Mouse (Mus musculus) lung, postnatal 10 days (tissue): ENCODE measurements at regions not wholly inside any gene's neighbourhood (a gene's known extent, or its start where the extent isn't known, plus 50 kb on each side); places are given as distances from the start of the nearest gene placed in this dataset.

Source experiments
- DNase-seq: peaks from one replicate; pipeline ENCODE4 v3.0.0; 2021

- no peak for DNase-seq
These were observed 177.4 kb downstream of the Gsdmc2 start for GRCm38 (mm10) chr15:63667536-63667935.

GRCm38 (mm10) chr15:63665517-63665916 is 179.5 kb downstream of the Gsdmc2 start:
- no peak for DNase-seq

DNA sequence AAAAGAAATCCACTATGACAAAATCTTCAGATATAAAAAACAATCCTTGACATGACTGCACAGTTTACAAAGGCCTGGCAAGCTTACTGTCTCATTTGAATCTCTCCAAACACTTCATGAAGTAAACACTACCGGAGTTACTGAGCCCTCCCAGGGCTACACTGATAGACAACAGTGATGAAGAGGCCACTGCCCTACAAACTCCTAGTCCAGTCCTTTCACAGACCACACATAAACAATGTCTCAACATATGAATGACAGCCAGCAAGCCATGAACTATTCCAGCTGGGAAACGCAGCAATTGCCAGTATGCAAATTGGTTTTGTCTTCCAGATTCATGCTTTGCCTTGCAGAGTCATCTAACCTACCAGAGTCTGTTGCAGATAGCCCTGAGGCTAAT is 180.1 kb downstream of the Gsdmc2 start:
- DNase-seq = peak; percentile 27

- no peak for DNase-seq
These were observed 182.8 kb downstream of the Gsdmc2 start for GRCm38 (mm10) chr15:63662183-63662582.

DNA sequence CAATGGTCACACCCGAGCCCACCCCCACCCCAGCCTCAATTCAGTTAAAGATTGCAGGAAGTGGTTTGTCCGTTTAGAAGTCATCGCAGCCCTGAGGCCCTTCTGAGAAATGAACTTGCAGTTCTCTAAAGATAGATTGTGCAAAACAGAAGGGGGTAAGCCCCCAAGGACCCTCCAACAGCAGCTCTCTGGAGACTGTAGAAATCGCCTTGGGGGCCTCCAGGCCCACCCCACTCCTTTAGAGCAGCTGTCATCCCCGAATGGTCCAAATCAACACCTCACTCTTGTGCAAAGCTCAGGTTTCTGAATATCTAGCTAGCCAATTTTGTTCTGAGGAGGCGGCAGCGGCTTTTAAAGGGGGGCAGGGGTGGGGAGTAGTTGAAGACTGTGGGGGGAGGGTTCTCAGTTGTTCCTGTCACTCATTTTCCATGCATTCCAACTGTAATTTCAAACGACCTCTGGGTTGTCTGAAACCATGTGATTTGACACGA is 186.9 kb downstream of the Gsdmc2 start:
- DNase-seq = no peak

DNA sequence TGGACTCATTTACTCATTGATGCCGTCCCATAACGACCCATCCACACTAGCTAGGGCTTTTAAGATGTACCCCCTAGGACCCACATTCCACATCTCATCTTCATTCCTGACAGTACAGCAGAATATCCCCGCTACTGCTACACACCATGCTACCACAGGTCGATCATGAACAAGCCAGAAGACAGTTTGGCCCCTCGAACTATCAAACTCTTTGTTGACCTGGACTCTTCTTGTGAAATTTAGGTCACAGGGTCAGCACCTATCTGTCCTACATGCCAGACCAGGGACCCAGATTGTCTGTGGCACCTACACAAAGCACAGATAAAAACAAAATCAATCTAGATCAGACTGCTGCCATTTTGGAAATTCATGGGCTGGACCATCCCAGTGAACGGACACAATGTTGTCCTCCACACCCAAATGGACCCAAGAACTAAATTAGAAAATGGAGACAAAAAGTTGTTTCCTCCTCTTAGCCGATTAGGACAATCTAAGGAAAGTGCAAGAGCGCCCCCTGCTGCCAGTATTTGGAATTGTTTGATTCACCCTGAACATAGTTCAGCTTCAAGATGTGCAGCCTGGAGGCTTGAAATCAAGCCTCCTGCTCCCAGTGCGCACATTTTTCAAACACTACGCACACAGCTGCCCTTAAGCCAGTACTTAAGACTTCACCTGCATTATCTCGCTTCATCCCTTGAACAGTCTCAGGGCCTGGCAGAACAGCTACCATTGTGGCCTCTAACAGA is 192.6 kb downstream of the Gsdmc2 start:
- DNase-seq = peak; percentile 87

GRCm38 (mm10) chr15:63651120-63651519 is 193.9 kb downstream of the Gsdmc2 start:
- DNase-seq = no peak

DNA sequence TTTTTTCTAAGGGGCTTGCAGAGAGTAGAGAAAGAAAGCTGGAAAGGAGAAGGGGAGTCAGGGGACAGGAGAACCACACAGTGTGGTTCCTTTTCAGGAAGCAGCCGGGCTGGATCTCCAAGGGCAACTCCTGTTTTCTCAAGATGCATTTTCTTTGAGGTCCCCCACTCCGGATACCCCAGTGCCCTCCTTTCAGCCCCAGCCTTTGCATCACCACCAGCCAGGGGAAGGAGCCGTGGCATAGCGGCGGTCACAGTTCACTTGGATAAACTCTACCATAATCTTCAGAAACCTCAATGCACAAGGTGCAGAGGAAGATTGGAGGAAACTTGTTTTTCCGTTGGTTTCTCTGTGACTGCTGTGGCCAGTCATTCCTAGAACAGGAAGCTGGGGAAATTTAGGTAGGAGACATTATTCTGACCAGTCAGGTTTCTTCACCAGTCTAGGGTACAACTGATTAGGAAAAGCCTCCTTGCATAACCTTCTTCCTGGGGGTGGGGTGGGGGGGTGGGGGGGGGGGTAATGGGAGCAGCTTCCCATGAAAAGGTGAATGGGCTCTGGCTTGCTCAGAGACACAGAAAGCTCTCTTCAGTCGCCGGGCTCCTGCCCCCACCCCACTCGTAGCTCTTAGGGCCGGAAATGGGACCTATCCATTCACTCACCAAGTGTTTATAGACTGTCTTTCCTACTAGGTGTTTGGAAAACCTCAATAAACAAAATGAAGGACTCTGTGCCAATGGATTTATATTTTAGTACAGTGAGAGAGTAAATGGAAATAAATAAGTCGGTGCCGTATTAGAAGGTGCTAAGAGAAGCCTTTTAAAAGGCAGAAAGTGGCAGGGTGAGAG is 196.6 kb downstream of the Gsdmc2 start:
- DNase-seq = peak; percentile 37

GRCm38 (mm10) chr15:63624814-63625213 is 220.2 kb downstream of the Gsdmc2 start:
- no peak for DNase-seq

GRCm38 (mm10) chr15:63624249-63624648 is 220.7 kb downstream of the Gsdmc2 start:
- no peak for DNase-seq

GRCm38 (mm10) chr15:63616506-63617208 is 228.3 kb downstream of the Gsdmc2 start:
- no peak for DNase-seq

- DNase-seq = no peak
These were observed 230.8 kb downstream of the Gsdmc2 start for GRCm38 (mm10) chr15:63614191-63614590.

DNA sequence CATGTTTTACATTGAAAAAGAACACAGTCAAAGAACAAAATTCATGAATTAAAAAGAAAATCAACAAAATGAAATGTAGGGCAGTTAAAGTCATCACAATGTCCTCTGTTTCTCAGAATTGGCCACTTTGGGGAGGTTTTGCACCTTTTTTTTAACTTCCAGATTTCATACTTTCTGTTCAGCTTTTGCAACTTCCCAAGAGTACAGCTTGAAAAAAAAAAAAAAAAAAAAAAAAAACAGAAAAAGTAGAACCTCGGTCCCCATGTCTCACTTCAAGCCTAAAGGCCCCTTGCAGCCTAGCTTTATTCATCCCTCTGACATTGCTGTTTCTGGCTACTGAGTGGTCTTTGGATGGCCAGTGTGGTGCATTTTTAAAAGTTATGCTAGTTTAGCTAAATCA is 231.9 kb downstream of the Gsdmc2 start:
- no peak for DNase-seq

DNA sequence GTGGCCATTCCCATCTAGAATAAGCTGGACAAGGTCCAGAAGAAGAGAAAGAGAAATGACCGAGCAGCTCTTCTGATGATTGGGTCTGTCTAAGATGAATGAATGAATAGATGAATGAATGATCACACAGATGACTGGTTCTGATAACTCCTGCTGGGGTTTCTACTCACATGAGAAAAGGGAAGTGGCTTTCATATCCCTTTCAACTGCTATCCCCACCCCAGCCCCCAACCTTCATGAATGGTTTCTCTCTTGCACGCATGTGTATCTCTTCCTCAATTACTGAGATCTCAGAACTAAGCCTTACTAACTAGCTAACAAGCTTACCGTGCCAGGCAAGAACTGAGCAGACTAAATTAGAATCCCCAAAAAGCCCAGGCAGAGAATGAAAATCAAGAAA is 233.8 kb downstream of the Gsdmc2 start:
- no peak for DNase-seq

GRCm38 (mm10) chr15:63603100-63603714 is 241.8 kb downstream of the Gsdmc2 start:
- DNase-seq = peak; percentile 6

- peak; percentile 65 for DNase-seq
These were observed 243.4 kb downstream of the Gsdmc2 start for GRCm38 (mm10) chr15:63601543-63601942.

- DNase-seq = no peak
These were observed 252.1 kb downstream of the Gsdmc2 start for GRCm38 (mm10) chr15:63592758-63593463.

DNA sequence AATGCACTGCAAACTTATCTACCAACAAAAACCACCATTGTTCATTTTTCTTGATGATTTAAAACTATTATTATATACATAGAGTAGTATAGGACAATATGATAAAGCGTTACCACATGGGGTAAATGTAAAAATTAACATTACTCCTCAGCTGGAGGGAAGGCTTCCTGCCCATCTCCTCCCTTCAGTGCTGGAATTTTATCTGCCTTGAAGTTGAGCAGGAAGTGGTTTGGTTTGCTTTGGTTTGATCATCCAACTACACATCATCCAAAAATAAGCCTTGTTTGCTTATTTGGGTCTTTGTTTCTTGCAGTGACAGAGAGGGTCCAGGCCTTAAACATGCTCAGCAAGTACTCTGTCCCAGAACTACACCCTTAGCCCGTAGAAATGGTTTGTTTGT is 285.7 kb downstream of the Gsdmc2 start:
- no peak for DNase-seq

DNA sequence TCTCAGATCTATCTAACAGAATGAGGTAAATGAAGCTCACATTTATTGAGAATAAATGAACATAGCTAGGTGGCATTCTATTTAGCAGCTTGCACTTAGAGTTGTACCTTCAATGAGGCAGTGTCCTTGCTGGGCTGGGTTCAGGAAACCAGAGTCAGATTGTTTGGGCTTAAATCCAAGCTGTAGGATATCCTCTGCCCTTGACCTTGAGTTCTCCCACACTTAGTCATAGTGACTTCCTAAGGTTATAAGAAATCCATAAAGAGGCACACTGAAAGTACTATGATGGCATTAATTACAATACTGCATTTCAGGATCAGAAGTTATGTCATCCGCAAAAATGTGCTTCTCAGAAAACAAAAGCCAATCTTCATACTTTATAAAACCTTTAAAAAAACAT is 286.3 kb downstream of the Gsdmc2 start:
- DNase-seq = no peak

- DNase-seq = no peak
These were observed 287.2 kb downstream of the Gsdmc2 start for GRCm38 (mm10) chr15:63557816-63558215.

DNA sequence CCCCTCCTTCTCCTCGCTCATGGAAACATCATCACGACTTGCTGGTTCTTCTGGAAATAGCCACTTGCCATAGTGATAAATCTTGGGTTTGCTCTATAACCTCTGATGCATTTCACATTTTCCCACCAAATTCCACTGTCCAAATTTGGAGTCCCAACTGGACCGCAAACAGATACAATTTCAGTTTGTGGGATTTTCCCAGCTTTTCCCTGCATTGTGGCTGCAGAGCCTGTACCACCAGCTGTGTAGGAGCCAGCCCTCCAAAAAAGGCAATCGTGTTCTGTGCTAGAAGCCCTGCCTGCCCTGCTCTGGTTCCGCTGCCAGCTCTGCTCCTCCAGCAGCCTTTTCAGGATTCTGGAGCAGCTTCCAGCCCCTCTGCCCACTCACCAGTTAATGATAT is 291.4 kb downstream of the Gsdmc2 start:
- DNase-seq = peak; percentile 14

DNA sequence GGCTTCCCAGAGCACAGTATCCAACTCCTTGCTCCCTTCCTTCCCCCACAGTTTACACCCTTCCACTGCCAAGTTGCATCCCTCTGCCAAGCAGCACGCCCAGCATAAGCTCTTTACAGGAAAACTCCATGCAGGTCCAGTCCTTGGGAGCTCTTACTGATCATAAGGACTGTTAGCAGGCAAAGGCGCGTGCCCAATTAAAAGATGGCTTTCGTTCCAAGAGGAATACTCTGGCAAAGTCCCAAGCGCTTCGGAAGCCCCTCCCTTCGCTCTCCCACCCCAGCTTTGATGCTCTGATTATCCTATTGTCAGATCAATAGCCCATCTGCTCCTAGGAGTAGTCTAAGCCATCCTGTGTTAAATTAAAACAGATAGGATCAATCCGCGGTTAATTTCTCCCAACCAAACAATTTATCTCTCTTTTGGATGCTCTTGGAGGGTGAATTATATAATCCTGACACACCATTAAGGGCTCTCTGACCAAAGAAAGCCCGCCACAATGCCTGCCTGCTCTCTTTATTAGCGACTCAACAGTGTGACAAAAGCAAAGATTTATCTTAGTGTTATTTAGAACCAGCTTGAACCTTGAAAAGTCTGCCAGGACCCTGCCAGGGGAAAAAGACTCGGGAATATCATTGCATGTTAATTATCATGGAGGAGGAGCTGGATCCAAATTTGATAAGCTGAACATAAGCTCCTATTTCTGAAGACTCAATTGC is 312.5 kb downstream of the Gsdmc2 start:
- DNase-seq = no peak
